Mouse (Mus musculus): ENCODE measurements around the gene Acyp1. TPM values are rescaled to one million over a fixed set of nuclear protein-coding genes. Genes with fewer than 3 reads are reported as not detected.
A peak's percentile ranks its signal among the peaks of the same experiment; 100 is the strongest.
"Not testable (repeated sequence)": the region's sequence is repeated elsewhere in the genome, so short reads cannot be mapped to it uniquely, and the experiment has no call there.

The Acyp1 gene
- polyA plus RNA-seq, 1 experiment: 29.0 TPM

- Histone ChIP-seq H3K9me3 (0 out of 2 replicates have a peak, but pooled peaks cover 3% of the 10 kb centered on the region), H3K4me1 (peaks cover 15% of the 10 kb centered on the region), H3K36me3 (replicated peaks; ENCODE audit: low read length) (no peaks in the 10 kb centered on the region), H3K4me3 (replicated peaks) (no peak overlapping the region), H3K27me3 (replicated peaks) (peaks cover 36% of the 10 kb centered on the region)
- TF ChIP-seq FLI1 (IDR thresholded peaks at IDR 0.05; ENCODE audit: low read length) (no peak), GATA1 (IDR thresholded peaks at IDR 0.05; ENCODE audit: borderline replicate concordance, low read length) (no peak)
Observed at GRCm38 (mm10) chr12:85286941-85287340, 1.3 kb downstream of the Acyp1 start.

GRCm38 (mm10) chr12:85284996-85285395 is 3.2 kb downstream of the Acyp1 start:
- TF ChIP-seq FLI1 (IDR thresholded peaks at IDR 0.05; ENCODE audit: low read length) (no peak), GATA1 (IDR thresholded peaks at IDR 0.05; ENCODE audit: borderline replicate concordance, low read length) (no peak)
- 0 out of 2 replicates have a peak, but pooled peaks cover 3% of the 10 kb centered on the region for H3K9me3 ChIP-seq
- H3K4me3 ChIP-seq (replicated peaks): no peak overlapping the region
- H3K36me3 ChIP-seq (replicated peaks; ENCODE audit: low read length): no peaks in the 10 kb centered on the region
- peaks cover 18% of the 10 kb centered on the region for H3K4me1 ChIP-seq
- H3K27me3 ChIP-seq (replicated peaks): peaks cover 28% of the 10 kb centered on the region

GRCm38 (mm10) chr12:85284331-85284730 is 3.9 kb downstream of the Acyp1 start:
- 0 out of 2 replicates have a peak, but pooled peaks cover 3% of the 10 kb centered on the region for H3K9me3 ChIP-seq
- H3K4me3 ChIP-seq (replicated peaks): no peak overlapping the region
- peaks cover 22% of the 10 kb centered on the region for H3K27me3 ChIP-seq (replicated peaks)
- H3K4me1 ChIP-seq: peaks cover 25% of the 10 kb centered on the region
- TF ChIP-seq GATA1 (IDR thresholded peaks at IDR 0.05; ENCODE audit: borderline replicate concordance, low read length) (no peak), FLI1 (IDR thresholded peaks at IDR 0.05; ENCODE audit: low read length) (no peak)
- H3K36me3 ChIP-seq (replicated peaks; ENCODE audit: low read length): no peaks in the 10 kb centered on the region

- not testable (repeated sequence) for H3K4me3 ChIP-seq (replicated peaks); H3K27me3 ChIP-seq (replicated peaks); H3K9me3 ChIP-seq
- Histone ChIP-seq H3K4me1 (peaks cover 24% of the 10 kb centered on the region), H3K36me3 (replicated peaks; ENCODE audit: low read length) (peaks cover 14% of the 10 kb centered on the region)
Observed at GRCm38 (mm10) chr12:85281756-85282155, 6.5 kb downstream of the Acyp1 start.

- Histone ChIP-seq H3K36me3 (replicated peaks; ENCODE audit: low read length) (peaks cover 20% of the 10 kb centered on the region), H3K4me1 (peaks cover 24% of the 10 kb centered on the region), H3K4me3 (replicated peaks) (peak overlapping the region; percentile 95), H3K9me3 (no peaks in the 10 kb centered on the region), H3K27me3 (replicated peaks) (peaks cover 2% of the 10 kb centered on the region)
- TF ChIP-seq FLI1 (IDR thresholded peaks at IDR 0.05; ENCODE audit: low read length) (no peak), GATA1 (IDR thresholded peaks at IDR 0.05; ENCODE audit: borderline replicate concordance, low read length) (no peak)
Observed at GRCm38 (mm10) chr12:85280845-85281651, 7.2 kb downstream of the Acyp1 start.

- no peaks in the 10 kb centered on the region for H3K27me3 ChIP-seq (replicated peaks)
- TF ChIP-seq FLI1 (IDR thresholded peaks at IDR 0.05; ENCODE audit: low read length) (no peak; the same call in 1 of the 2 replicates), GATA1 (IDR thresholded peaks at IDR 0.05; ENCODE audit: borderline replicate concordance, low read length) (no peak)
- H3K9me3 ChIP-seq: no peaks in the 10 kb centered on the region
- H3K4me1 ChIP-seq: peaks cover 24% of the 10 kb centered on the region
- peak overlapping the region; percentile 95 for H3K4me3 ChIP-seq (replicated peaks)
- peaks cover 28% of the 10 kb centered on the region for H3K36me3 ChIP-seq (replicated peaks; ENCODE audit: low read length)
Observed at GRCm38 (mm10) chr12:85280105-85280844, 8.0 kb downstream of the Acyp1 start.

GRCm38 (mm10) chr12:85279396-85280080 is 8.7 kb downstream of the Acyp1 start:
- TF ChIP-seq FLI1 (IDR thresholded peaks at IDR 0.05; ENCODE audit: low read length): no peak
- no peak for TF ChIP-seq GATA1 (IDR thresholded peaks at IDR 0.05; ENCODE audit: borderline replicate concordance, low read length)
- Histone ChIP-seq H3K4me3 (replicated peaks) (peak overlapping the region; percentile 95), H3K27me3 (replicated peaks) (no peaks in the 10 kb centered on the region), H3K9me3 (no peaks in the 10 kb centered on the region), H3K36me3 (replicated peaks; ENCODE audit: low read length) (peaks cover 35% of the 10 kb centered on the region), H3K4me1 (peaks cover 24% of the 10 kb centered on the region)

- Histone ChIP-seq H3K4me3 (replicated peaks) (no peak overlapping the region), H3K36me3 (replicated peaks; ENCODE audit: low read length) (peaks cover 40% of the 10 kb centered on the region)
Observed at GRCm38 (mm10) chr12:85278919-85279318, 9.3 kb downstream of the Acyp1 start.

GRCm38 (mm10) chr12:85276273-85276672 is 12.0 kb downstream of the Acyp1 start:
- H3K27me3 ChIP-seq (replicated peaks): no peaks in the 10 kb centered on the region

More at GRCm38 (mm10) chr12:85278919-85279318, 9.3 kb downstream of the Acyp1 start:
- H3K4me1 ChIP-seq: peaks cover 21% of the 10 kb centered on the region
- no peaks in the 10 kb centered on the region for H3K27me3 ChIP-seq (replicated peaks)
- no peaks in the 10 kb centered on the region for H3K9me3 ChIP-seq
- TF ChIP-seq GATA1 (IDR thresholded peaks at IDR 0.05; ENCODE audit: borderline replicate concordance, low read length) (no peak), FLI1 (IDR thresholded peaks at IDR 0.05; ENCODE audit: low read length) (no peak)

More at GRCm38 (mm10) chr12:85276273-85276672, 12.0 kb downstream of the Acyp1 start:
- Histone ChIP-seq H3K9me3 (no peaks in the 10 kb centered on the region), H3K4me3 (replicated peaks) (no peak overlapping the region), H3K4me1 (peaks cover 29% of the 10 kb centered on the region), H3K36me3 (replicated peaks; ENCODE audit: low read length) (peaks cover 43% of the 10 kb centered on the region)
- TF ChIP-seq FLI1 (IDR thresholded peaks at IDR 0.05; ENCODE audit: low read length) (no peak), GATA1 (IDR thresholded peaks at IDR 0.05; ENCODE audit: borderline replicate concordance, low read length) (no peak)
